Mouse (Mus musculus): ENCODE results near the gene Dgkz. TPM values are rescaled to one million over a fixed set of nuclear protein-coding genes. Genes with fewer than 3 reads are reported as not detected.
A peak's percentile ranks its signal among the peaks of the same experiment; 100 is the strongest.

Dgkz gene
- polyA plus RNA-seq, 1 experiment from 2014 or later = 21.2 TPM

GRCm38 (mm10) chr2:92011424-92012353 is 36.0 kb upstream of the Dgkz start:
- 72% methylated on average over 12 of the region's 12 CpGs for WGBS (ENCODE audit: insufficient replicate concordance)

GRCm38 (mm10) chr2:92008623-92009404 is 33.1 kb upstream of the Dgkz start:
- peak overlapping the region; percentile 87 for H3K4me2 ChIP-seq
- no peaks in the 10 kb centered on the region for H3K36me3 ChIP-seq (replicated peaks)
- peaks cover 44% of the 10 kb centered on the region for H3K27me3 ChIP-seq
- H3K4me1 ChIP-seq (replicated peaks) = peaks cover 40% of the 10 kb centered on the region
- ATAC-seq (ENCODE audit: insufficient read depth) = peak; percentile 5; the same call in 1 of the 2 replicates
- WGBS (ENCODE audit: insufficient replicate concordance) = 6% methylated on average over 20 of the region's 20 CpGs
- peak overlapping the region; percentile 57 for H3K4me3 ChIP-seq (replicated peaks)
- peak overlapping the region; percentile 49; the same call in 1 of the 2 replicates for H3K27ac ChIP-seq (replicated peaks)
- peak overlapping the region; percentile 48 for H3K9ac ChIP-seq
- no peaks in the 10 kb centered on the region for H3K9me3 ChIP-seq (replicated peaks)

More at GRCm38 (mm10) chr2:92011424-92012353, 36.0 kb upstream of the Dgkz start:
- peaks cover 40% of the 10 kb centered on the region for H3K4me1 ChIP-seq (replicated peaks)
- no peak for ATAC-seq (ENCODE audit: insufficient read depth)
- no peak overlapping the region for H3K27ac ChIP-seq (replicated peaks)
- no peak overlapping the region for H3K4me3 ChIP-seq (replicated peaks)
- no peaks in the 10 kb centered on the region for H3K36me3 ChIP-seq (replicated peaks)
- H3K27me3 ChIP-seq = peaks cover 31% of the 10 kb centered on the region
- no peak overlapping the region for H3K9ac ChIP-seq
- H3K4me2 ChIP-seq = no peak overlapping the region
- no peaks in the 10 kb centered on the region for H3K9me3 ChIP-seq (replicated peaks)

- WGBS (ENCODE audit: insufficient replicate concordance) = under 1% methylated on average over 34 of the region's 34 CpGs
- H3K4me1 ChIP-seq (replicated peaks) = peaks cover 36% of the 10 kb centered on the region
These were observed 32.4 kb upstream of the Dgkz start for GRCm38 (mm10) chr2:92007933-92008622.

GRCm38 (mm10) chr2:92006983-92007921 is 31.6 kb upstream of the Dgkz start:
- Histone ChIP-seq H3K27me3 (peaks cover 43% of the 10 kb centered on the region), H3K4me2 (peak overlapping the region; percentile 87), H3K4me3 (replicated peaks) (peak overlapping the region; percentile 57), H3K9me3 (replicated peaks) (no peaks in the 10 kb centered on the region), H3K27ac (replicated peaks) (peak overlapping the region; percentile 68; the same call in 1 of the 2 replicates), H3K9ac (0 out of 2 replicates have a peak overlapping the region, but pooled peaks have one; percentile 48), H3K4me1 (replicated peaks) (peaks cover 27% of the 10 kb centered on the region), H3K36me3 (replicated peaks) (no peaks in the 10 kb centered on the region)
- ATAC-seq (ENCODE audit: insufficient read depth) = no peak
- WGBS (ENCODE audit: insufficient replicate concordance) = 2% methylated on average over 28 of the region's 28 CpGs

More at GRCm38 (mm10) chr2:92007933-92008622, 32.4 kb upstream of the Dgkz start:
- Histone ChIP-seq H3K9ac (peak overlapping the region; percentile 48), H3K4me2 (peak overlapping the region; percentile 87), H3K27me3 (peaks cover 45% of the 10 kb centered on the region), H3K27ac (replicated peaks) (peak overlapping the region; percentile 68), H3K4me3 (replicated peaks) (peak overlapping the region; percentile 57), H3K36me3 (replicated peaks) (no peaks in the 10 kb centered on the region), H3K9me3 (replicated peaks) (no peaks in the 10 kb centered on the region)
- peak; percentile 95 for ATAC-seq (ENCODE audit: insufficient read depth)

- no peak overlapping the region for H3K4me3 ChIP-seq (replicated peaks)
- no peak overlapping the region for H3K27ac ChIP-seq (replicated peaks)
- H3K9ac ChIP-seq = no peak overlapping the region
- peak overlapping the region; percentile 87 for H3K4me2 ChIP-seq
- H3K4me1 ChIP-seq (replicated peaks) = peaks cover 27% of the 10 kb centered on the region
- no peaks in the 10 kb centered on the region for H3K9me3 ChIP-seq (replicated peaks)
- 43% methylated on average over 6 of the region's 6 CpGs for WGBS (ENCODE audit: insufficient replicate concordance)
- H3K36me3 ChIP-seq (replicated peaks) = no peaks in the 10 kb centered on the region
- peaks cover 43% of the 10 kb centered on the region for H3K27me3 ChIP-seq
- no peak for ATAC-seq (ENCODE audit: insufficient read depth)
These were observed 30.8 kb upstream of the Dgkz start for GRCm38 (mm10) chr2:92006491-92006890.

- Histone ChIP-seq H3K4me2 (no peak overlapping the region), H3K9ac (no peak overlapping the region), H3K27ac (replicated peaks) (no peak overlapping the region), H3K4me3 (replicated peaks) (no peak overlapping the region), H3K4me1 (replicated peaks) (peaks cover 27% of the 10 kb centered on the region), H3K9me3 (replicated peaks) (no peaks in the 10 kb centered on the region), H3K27me3 (peaks cover 32% of the 10 kb centered on the region), H3K36me3 (replicated peaks) (no peaks in the 10 kb centered on the region)
- no peak for ATAC-seq (ENCODE audit: insufficient read depth)
- WGBS (ENCODE audit: insufficient replicate concordance) = 62% methylated on average over 7 of the region's 7 CpGs
These were observed 29.0 kb upstream of the Dgkz start for GRCm38 (mm10) chr2:92004617-92005016.

GRCm38 (mm10) chr2:91997905-91998608 is 22.4 kb upstream of the Dgkz start:
- H3K9ac ChIP-seq = no peak overlapping the region
- ATAC-seq (ENCODE audit: insufficient read depth) = no peak
- H3K36me3 ChIP-seq (replicated peaks) = no peaks in the 10 kb centered on the region
- no peak overlapping the region for H3K4me3 ChIP-seq (replicated peaks)
- H3K27me3 ChIP-seq = peaks cover 23% of the 10 kb centered on the region; the same call in 1 of the 2 replicates
- H3K27ac ChIP-seq (replicated peaks) = no peak overlapping the region
- H3K9me3 ChIP-seq (replicated peaks) = no peaks in the 10 kb centered on the region
- H3K4me2 ChIP-seq = no peak overlapping the region
- WGBS (ENCODE audit: insufficient replicate concordance) = 69% methylated on average over 16 of the region's 16 CpGs
- no peaks in the 10 kb centered on the region for H3K4me1 ChIP-seq (replicated peaks)

GRCm38 (mm10) chr2:91996006-91996405 is 20.3 kb upstream of the Dgkz start:
- no peaks in the 10 kb centered on the region for H3K36me3 ChIP-seq (replicated peaks)

GRCm38 (mm10) chr2:91993409-91993808 is 17.7 kb upstream of the Dgkz start:
- H3K27me3 ChIP-seq = peaks cover 23% of the 10 kb centered on the region; the same call in 1 of the 2 replicates
- no peak for ATAC-seq (ENCODE audit: insufficient read depth)
- no peak overlapping the region for H3K4me3 ChIP-seq (replicated peaks)
- no peak overlapping the region for H3K27ac ChIP-seq (replicated peaks)
- H3K9ac ChIP-seq = no peak overlapping the region
- H3K36me3 ChIP-seq (replicated peaks) = no peaks in the 10 kb centered on the region
- H3K4me2 ChIP-seq = no peak overlapping the region
- 48% methylated on average over 3 of the region's 3 CpGs for WGBS (ENCODE audit: insufficient replicate concordance)
- H3K4me1 ChIP-seq (replicated peaks) = no peaks in the 10 kb centered on the region
- no peaks in the 10 kb centered on the region for H3K9me3 ChIP-seq (replicated peaks)

More at GRCm38 (mm10) chr2:91996006-91996405, 20.3 kb upstream of the Dgkz start:
- H3K4me1 ChIP-seq (replicated peaks) = no peaks in the 10 kb centered on the region
- H3K9ac ChIP-seq = no peak overlapping the region
- H3K4me3 ChIP-seq (replicated peaks) = no peak overlapping the region
- H3K9me3 ChIP-seq (replicated peaks) = no peaks in the 10 kb centered on the region
- H3K27ac ChIP-seq (replicated peaks) = no peak overlapping the region
- 0 out of 2 replicates have a peak, but pooled peaks have one; percentile 7 for ATAC-seq (ENCODE audit: insufficient read depth)
- H3K4me2 ChIP-seq = no peak overlapping the region
- H3K27me3 ChIP-seq = peaks cover 23% of the 10 kb centered on the region; the same call in 1 of the 2 replicates
- 62% methylated on average over 5 of the region's 5 CpGs for WGBS (ENCODE audit: insufficient replicate concordance)
